Mouse (Mus musculus): Measurements from ENCODE around the gene Stk33.

GRCm38 (mm10) chr7:109239346-109239745 lies 199.5 kb downstream of the Stk33 start:
- TF ChIP-seq POLR2A (IDR thresholded peaks at IDR 0.05; ENCODE audit: low read depth, low read length), result no peak
- no peak for TF ChIP-seq CTCF (conservative IDR thresholded peaks at IDR 0.05; ENCODE audit: insufficient read depth, insufficient read length, low read depth, low read length)
